Mouse (Mus musculus): Measurements from ENCODE around the gene Usp19. TPM values are rescaled to one million over a fixed set of nuclear protein-coding genes. Genes with fewer than 3 reads are reported as not detected.

The Usp19 gene
- polyA plus RNA-seq, 1 experiment from 2014 or later: 43.8 TPM

GRCm38 (mm10) chr9:108479241-108479640, 11.2 kb upstream of the Usp19 start:
- Histone ChIP-seq H3K4me1 (replicated peaks; ENCODE audit: insufficient read depth, low read length) (peaks cover 13% of the 10 kb centered on the region), H3K36me3 (ENCODE audit: insufficient read depth, low read length) (peaks cover 18% of the 10 kb centered on the region), H3K4me2 (ENCODE audit: low read length) (peak overlapping the region; percentile 86), H3K9me3 (replicated peaks; ENCODE audit: low read length) (no peaks in the 10 kb centered on the region), H3K9ac (ENCODE audit: low read depth, low read length) (0 out of 2 replicates have a peak overlapping the region, but pooled peaks have one; percentile 31), H3K27ac (peak overlapping the region; percentile 89), H3K4me3 (replicated peaks; ENCODE audit: low read depth, low read length) (peak overlapping the region; percentile 47; the same call in 1 of the 2 replicates), H3K27me3 (ENCODE audit: insufficient read depth, low read length) (no peaks in the 10 kb centered on the region)
- DNase-seq (ENCODE audit: low spot score): no peak
- no peak for ATAC-seq (replicated peaks; ENCODE audit: low FRiP score, low read depth)
- no peak for TF ChIP-seq CTCF (IDR thresholded peaks at IDR 0.05; ENCODE audit: low read depth)
- WGBS: 33% methylated on average over 11 of the region's 11 CpGs

- Histone ChIP-seq H3K9ac (ENCODE audit: low read depth, low read length) (peak within 1 kb of the TSS; percentile 85), H3K9me3 (replicated peaks; ENCODE audit: low read length) (no peaks in the 10 kb centered on the region), H3K36me3 (ENCODE audit: insufficient read depth, low read length) (peaks cover 21% of the 10 kb centered on the region), H3K4me2 (ENCODE audit: low read length) (peak within 1 kb of the TSS; percentile 86), H3K27me3 (ENCODE audit: insufficient read depth, low read length) (no peaks in the 10 kb centered on the region), H3K27ac (peak within 1 kb of the TSS; percentile 89), H3K4me3 (replicated peaks; ENCODE audit: low read depth, low read length) (peak within 1 kb of the TSS; percentile 54), H3K4me1 (replicated peaks; ENCODE audit: insufficient read depth, low read length) (peaks cover 13% of the 10 kb centered on the region)
- peak; percentile 46; the same call in 1 of the 2 replicates for ATAC-seq (replicated peaks; ENCODE audit: low FRiP score, low read depth)
- TF ChIP-seq CTCF (IDR thresholded peaks at IDR 0.05; ENCODE audit: low read depth): no peak
- WGBS: 5% methylated on average over 10 of the region's 10 CpGs
- peak; percentile 95 for DNase-seq (ENCODE audit: low spot score)
These were observed 10.6 kb upstream of the Usp19 start, which contains the start of gene Lamb2 for GRCm38 (mm10) chr9:108479721-108480351. TSS of gene Lamb2 (plus strand) at chr9:108479736.

DNA sequence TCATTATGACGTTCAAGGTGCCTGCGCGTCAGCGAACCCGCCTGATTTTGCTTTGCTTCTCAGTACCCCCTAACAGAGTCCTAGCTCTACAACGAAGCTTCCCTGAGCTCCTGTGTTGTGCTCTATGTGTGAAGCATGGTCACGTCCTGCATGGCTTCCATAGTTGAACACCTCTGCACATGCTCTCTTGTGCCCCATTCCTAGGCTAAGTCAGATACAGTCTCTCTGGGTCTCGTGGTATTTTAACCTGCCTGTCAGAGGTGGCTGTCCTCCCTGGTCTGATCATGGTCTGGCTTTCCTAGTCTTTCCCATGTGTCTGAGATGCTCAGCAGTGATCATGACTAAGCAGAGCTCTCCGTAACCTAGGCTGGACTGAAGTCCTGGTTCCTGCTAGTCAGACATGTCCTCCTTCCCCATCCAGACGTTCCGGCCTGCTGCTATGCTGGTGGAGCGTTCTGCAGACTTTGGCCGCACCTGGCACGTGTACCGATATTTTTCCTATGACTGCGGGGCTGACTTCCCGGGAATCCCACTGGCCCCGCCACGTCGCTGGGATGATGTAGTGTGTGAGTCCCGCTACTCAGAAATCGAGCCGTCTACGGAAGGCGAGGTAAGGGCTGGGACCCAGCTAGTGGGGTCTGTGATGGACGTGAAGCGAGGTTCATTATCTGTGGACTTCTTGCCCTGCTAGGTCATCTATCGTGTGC, 9.4 kb upstream of the Usp19 start:
- Histone ChIP-seq H3K4me1 (replicated peaks; ENCODE audit: insufficient read depth, low read length) (peaks cover 13% of the 10 kb centered on the region), H3K9ac (ENCODE audit: low read depth, low read length) (peak overlapping the region; percentile 85; the same call in 1 of the 2 replicates), H3K4me2 (ENCODE audit: low read length) (peak overlapping the region; percentile 86; the same call in 1 of the 2 replicates), H3K27ac (no peak overlapping the region), H3K36me3 (ENCODE audit: insufficient read depth, low read length) (peaks cover 32% of the 10 kb centered on the region), H3K27me3 (ENCODE audit: insufficient read depth, low read length) (no peaks in the 10 kb centered on the region), H3K9me3 (replicated peaks; ENCODE audit: low read length) (no peaks in the 10 kb centered on the region), H3K4me3 (replicated peaks; ENCODE audit: low read depth, low read length) (no peak overlapping the region)
- 88% methylated on average over 28 of the region's 28 CpGs for WGBS
- TF ChIP-seq CTCF (IDR thresholded peaks at IDR 0.05; ENCODE audit: low read depth): no peak
- DNase-seq (ENCODE audit: low spot score) (no peak), ATAC-seq (replicated peaks; ENCODE audit: low FRiP score, low read depth) (no peak)

- ATAC-seq (replicated peaks; ENCODE audit: low FRiP score, low read depth) (no peak), DNase-seq (ENCODE audit: low spot score) (no peak)
- no peak overlapping the region for H3K4me2 ChIP-seq (ENCODE audit: low read length)
- no peaks in the 10 kb centered on the region for H3K27me3 ChIP-seq (ENCODE audit: insufficient read depth, low read length)
- H3K4me1 ChIP-seq (replicated peaks; ENCODE audit: insufficient read depth, low read length): peaks cover 13% of the 10 kb centered on the region
- TF ChIP-seq CTCF (IDR thresholded peaks at IDR 0.05; ENCODE audit: low read depth): no peak
- 0 out of 2 replicates have a peak overlapping the region, but pooled peaks have one; percentile 27 for H3K9ac ChIP-seq (ENCODE audit: low read depth, low read length)
- no peak overlapping the region for H3K27ac ChIP-seq
- H3K4me3 ChIP-seq (replicated peaks; ENCODE audit: low read depth, low read length): no peak overlapping the region
- WGBS: 87% methylated on average over 19 of the region's 19 CpGs
- H3K9me3 ChIP-seq (replicated peaks; ENCODE audit: low read length): no peaks in the 10 kb centered on the region
- peaks cover 39% of the 10 kb centered on the region for H3K36me3 ChIP-seq (ENCODE audit: insufficient read depth, low read length)
These were observed 8.7 kb upstream of the Usp19 start for GRCm38 (mm10) chr9:108481520-108482210.

GRCm38 (mm10) chr9:108483051-108483790, 7.2 kb upstream of the Usp19 start:
- DNase-seq (ENCODE audit: low spot score) (no peak), ATAC-seq (replicated peaks; ENCODE audit: low FRiP score, low read depth) (no peak)
- no peak overlapping the region for H3K9ac ChIP-seq (ENCODE audit: low read depth, low read length)
- no peak overlapping the region for H3K4me3 ChIP-seq (replicated peaks; ENCODE audit: low read depth, low read length)
- no peaks in the 10 kb centered on the region for H3K9me3 ChIP-seq (replicated peaks; ENCODE audit: low read length)
- H3K4me2 ChIP-seq (ENCODE audit: low read length): no peak overlapping the region
- peaks cover 55% of the 10 kb centered on the region for H3K36me3 ChIP-seq (ENCODE audit: insufficient read depth, low read length)
- H3K4me1 ChIP-seq (replicated peaks; ENCODE audit: insufficient read depth, low read length): peaks cover 13% of the 10 kb centered on the region
- H3K27me3 ChIP-seq (ENCODE audit: insufficient read depth, low read length): no peaks in the 10 kb centered on the region
- no peak overlapping the region for H3K27ac ChIP-seq
- 88% methylated on average over 18 of the region's 18 CpGs for WGBS
- no peak for TF ChIP-seq CTCF (IDR thresholded peaks at IDR 0.05; ENCODE audit: low read depth)
